Comparison of ENCODE assay signal across 12 mouse cellular contexts in the genomic region with DNA sequence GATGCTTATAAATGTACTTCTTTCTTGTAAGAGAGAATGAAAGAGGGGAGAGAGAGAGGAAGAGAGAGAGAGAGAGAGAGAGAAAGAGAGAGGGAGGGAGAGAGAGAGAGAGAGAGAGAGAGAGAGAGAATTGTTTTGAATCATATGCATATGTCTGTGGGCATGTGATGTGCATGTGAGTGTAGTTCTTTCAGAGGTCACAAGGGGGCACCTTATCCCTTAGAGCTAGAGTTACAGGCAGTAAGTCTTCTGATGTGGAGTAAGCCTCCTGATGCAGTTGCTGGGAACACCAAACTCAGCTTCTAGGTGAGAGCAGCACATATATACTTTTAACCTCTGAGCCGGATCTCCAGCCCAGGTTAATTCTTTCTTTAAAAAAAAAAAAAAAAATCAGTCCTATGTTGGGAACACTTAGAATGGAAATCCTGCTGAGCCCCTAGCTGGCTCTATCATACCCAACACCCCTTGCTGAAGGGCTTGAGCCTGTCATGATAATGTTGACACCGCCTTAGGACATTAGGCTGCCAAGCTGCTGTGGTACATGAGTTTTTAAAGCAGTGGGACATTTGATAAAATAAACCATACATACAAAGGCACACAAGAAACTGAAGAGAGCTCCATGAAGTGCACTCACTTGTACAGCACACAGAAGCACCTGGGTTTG.
A peak's percentile ranks its signal among the peaks of the same experiment; 100 is the strongest.
DNase-seq lines count a peak whose midpoint lies in the region; ATAC-seq and TF ChIP-seq lines count a peak whose summit lies in the region.
"Had no signal": no experiment of that assay in that cellular context is flagged by ENCODE, and none has a peak within 500 bp of the region (broad histone marks: within the 10 kb centered on the region; RNA-seq: fewer than 3 reads in every experiment).

No protein-coding gene starts in this region.

- H3K4me1 ChIP-seq in heart, adult 2 months (ENCODE audit: control insufficient read depth, insufficient read depth, low read length), result no peaks in the 10 kb centered on the region
- H3K4me1 ChIP-seq: forebrain, embryonic 15.5 days; hindbrain, embryonic 10.5 days; lung, embryonic 15.5 days had no signal

- TF ChIP-seq POLR2A in heart, adult 2 months (IDR thresholded peaks at IDR 0.05; ENCODE audit: insufficient read depth, low read depth, low read length), result no peak

- peak; percentile 29; the same call in 1 of the 2 replicates for TF ChIP-seq CTCF in heart, adult 2 months (IDR thresholded peaks at IDR 0.05)

- H3K9ac ChIP-seq in heart, adult 2 months (ENCODE audit: low read depth, low read length), result no peak overlapping the region
- H3K9ac ChIP-seq: forebrain, embryonic 15.5 days; lung, embryonic 15.5 days had no signal

- intact Hi-C loops in heart, adult 2 months (cut with DNase I), result no loop called here
- intact Hi-C loops in heart, postnatal 25 days (cut with DNase I), result no loop called here

- no peak for ATAC-seq in granulocyte monocyte progenitor cell, adult 5-6 weeks (replicated peaks; ENCODE audit: poor library complexity, severe bottlenecking)
- ATAC-seq: forebrain, embryonic 15.5 days had no signal

- H3K27ac ChIP-seq in heart, adult 2 months, result no peak overlapping the region
- H3K27ac ChIP-seq: forebrain, embryonic 15.5 days; hindbrain, embryonic 10.5 days; lung, embryonic 15.5 days had no signal

- DNase-seq in heart, adult 2 months, result no peak
- DNase-seq in heart, postnatal 25 days (ENCODE audit: low spot score), result no peak
- DNase-seq in retina, postnatal 1 day, result peak; percentile 9
- no peak for DNase-seq in retina, embryonic 14.5 days (ENCODE audit: low spot score)
- DNase-seq in forelimb bud, embryonic 11.5 days (ENCODE audit: low read depth, low spot score), result peak; percentile 13
- DNase-seq in adrenal gland, postnatal 25 days, result no peak
- no peak for DNase-seq in frontal cortex, postnatal 14 days (ENCODE audit: low spot score in 2 of 2)
- DNase-seq: kidney, postnatal 10 days had no signal

- no peak for TF ChIP-seq EP300 in heart, adult 2 months (IDR thresholded peaks at IDR 0.05; ENCODE audit: insufficient read depth, low read depth, low read length)

- WGBS in heart, adult 2 months, result 86% methylated on average over 2 of the region's 2 CpGs

- H3K27me3 ChIP-seq in heart, adult 2 months (ENCODE audit: control insufficient read depth, insufficient read depth, low read length), result no peaks in the 10 kb centered on the region
- H3K27me3 ChIP-seq: forebrain, embryonic 15.5 days; lung, embryonic 15.5 days had no signal

- peaks cover 3% of the 10 kb centered on the region; the same call in 1 of the 2 replicates for H3K79me2 ChIP-seq in heart, adult 2 months (replicated peaks; ENCODE audit: control insufficient read depth, insufficient read depth, low read length)

- peaks cover 8% of the 10 kb centered on the region for H3K36me3 ChIP-seq in heart, adult 2 months (ENCODE audit: control insufficient read depth, insufficient read depth, low read length)
- H3K36me3 ChIP-seq: forebrain, embryonic 15.5 days; hindbrain, embryonic 10.5 days; lung, embryonic 15.5 days had no signal

- H3K4me3 ChIP-seq in heart, adult 2 months, result no peak overlapping the region
- H3K4me3 ChIP-seq: forebrain, embryonic 15.5 days; hindbrain, embryonic 10.5 days; lung, embryonic 15.5 days had no signal

Comparison
In these comparisons a context has a peak if more than half of its experiments do, and no peak if none do; other contexts are left out.
1. DNase-seq: peak in retina, postnatal 1 day (single experiment) and forelimb bud, embryonic 11.5 days (single experiment); none in heart, adult 2 months (0 of 2), heart, postnatal 25 days (single experiment), retina, embryonic 14.5 days (single experiment), adrenal gland, postnatal 25 days (single experiment) and frontal cortex, postnatal 14 days (0 of 2).